Mouse (Mus musculus) C2C12 (cell line): ENCODE data around the gene Wscd2.

ENCODE experiments used
- CEBPB ChIP-seq: IDR thresholded peaks from one replicate; pipeline ENCODE4 v1.6.1; 2011; ENCODE audit warnings: low read depth, mild to moderate bottlenecking, control low read depth, moderate library complexity
- CTCF ChIP-seq: IDR thresholded peaks from one replicate; pipeline ENCODE4 v1.5.1; 2011; ENCODE audit not compliant: control insufficient read depth, insufficient read depth, insufficient read length
- MAX ChIP-seq: IDR thresholded peaks from one replicate; pipeline ENCODE4 v1.6.1; 2011; ENCODE audit warnings: mild to moderate bottlenecking, control low read depth
- MYOD1 ChIP-seq: IDR thresholded peaks from one replicate; pipeline ENCODE4 v1.6.1; 2011; ENCODE audit warnings: low read depth; ENCODE audit not compliant: control insufficient read depth, insufficient read length
- USF1 ChIP-seq: IDR thresholded peaks from one replicate; pipeline ENCODE4 v1.6.1; 2011; ENCODE audit warnings: low read depth, mild to moderate bottlenecking, control low read depth, moderate library complexity

DNA sequence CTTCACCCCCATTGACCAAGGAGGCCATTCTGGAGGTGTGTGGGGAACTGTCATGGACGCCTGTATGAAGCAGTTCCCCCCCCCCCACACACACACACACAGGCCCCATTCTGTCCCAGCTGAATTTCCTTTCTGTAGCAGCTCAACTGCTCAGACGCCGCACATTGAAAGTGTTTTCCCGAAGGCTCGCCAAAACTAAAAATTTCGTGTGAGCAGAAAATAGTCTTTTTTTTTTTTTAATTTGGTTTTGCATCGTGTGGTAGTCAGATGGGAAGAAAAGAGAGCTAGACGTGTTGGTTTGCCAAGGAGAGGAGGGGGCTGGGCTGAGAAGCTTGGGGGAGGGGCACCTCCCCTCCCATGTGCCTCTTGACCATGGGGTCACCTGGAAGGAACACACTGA lies 23.5 kb downstream of the Wscd2 start:
- TF ChIP-seq MAX = no peak
- no peak for TF ChIP-seq CTCF
- TF ChIP-seq USF1 = no peak
- no peak for TF ChIP-seq CEBPB
- TF ChIP-seq MYOD1 = no peak
